Mouse (Mus musculus) c-Kit-positive CD71-positive TER-119-positive erythroid progenitor cells, embryonic 14.5 days (primary cell): ENCODE measurements around the gene Jak1.

Experiments used
- DNase-seq: peaks from one replicate; pipeline ENCODE4 v3.0.0-alpha.2; 2013; ENCODE audit warnings: low spot score

Gene Jak1

GRCm38 (mm10) chr4:101186591-101186990 lies 78.5 kb downstream of the Jak1 start:
- no peak for DNase-seq

GRCm38 (mm10) chr4:101185216-101185615 lies 79.9 kb downstream of the Jak1 start:
- DNase-seq = no peak

- no peak for DNase-seq
These were observed 82.5 kb downstream of the Jak1 start for GRCm38 (mm10) chr4:101182603-101183011.

- no peak for DNase-seq
These were observed 84.4 kb downstream of the Jak1 start for GRCm38 (mm10) chr4:101180681-101181080.

GRCm38 (mm10) chr4:101179836-101180235 lies 85.2 kb downstream of the Jak1 start:
- no peak for DNase-seq

- DNase-seq = no peak
These were observed 86.0 kb downstream of the Jak1 start for GRCm38 (mm10) chr4:101179076-101179475.

- no peak for DNase-seq
These were observed 87.3 kb downstream of the Jak1 start for GRCm38 (mm10) chr4:101177796-101178195.

- DNase-seq = peak; percentile 44
These were observed 89.0 kb downstream of the Jak1 start for GRCm38 (mm10) chr4:101176123-101176522.

- DNase-seq = no peak
These were observed 90.0 kb downstream of the Jak1 start for GRCm38 (mm10) chr4:101174916-101175625.

- no peak for DNase-seq
These were observed 92.3 kb downstream of the Jak1 start for GRCm38 (mm10) chr4:101172738-101173137.

GRCm38 (mm10) chr4:101168189-101168778 lies 96.8 kb downstream of the Jak1 start:
- peak; percentile 33 for DNase-seq

GRCm38 (mm10) chr4:101167777-101168176 lies 97.3 kb downstream of the Jak1 start:
- no peak for DNase-seq

GRCm38 (mm10) chr4:101165776-101166175 lies 99.3 kb downstream of the Jak1 start:
- DNase-seq = no peak

- DNase-seq = no peak
These were observed 100.4 kb downstream of the Jak1 start for GRCm38 (mm10) chr4:101164673-101165072.

- DNase-seq = no peak
These were observed 100.9 kb downstream of the Jak1 start for GRCm38 (mm10) chr4:101164189-101164588.

GRCm38 (mm10) chr4:101160821-101161220 lies 104.3 kb downstream of the Jak1 start:
- DNase-seq = no peak

GRCm38 (mm10) chr4:101159191-101159764 lies 105.8 kb downstream of the Jak1 start:
- DNase-seq = no peak

GRCm38 (mm10) chr4:101158282-101158681 lies 106.8 kb downstream of the Jak1 start:
- no peak for DNase-seq

- DNase-seq = no peak
These were observed 107.6 kb downstream of the Jak1 start for GRCm38 (mm10) chr4:101157476-101157875.

GRCm38 (mm10) chr4:101155541-101155940 lies 109.5 kb downstream of the Jak1 start:
- peak; percentile 54 for DNase-seq

GRCm38 (mm10) chr4:101146891-101147655 lies 118.0 kb downstream of the Jak1 start:
- DNase-seq = no peak

- peak; percentile 55 for DNase-seq
These were observed 118.9 kb downstream of the Jak1 start for GRCm38 (mm10) chr4:101146047-101146745.
